Mouse (Mus musculus) liver, postnatal 0 days (tissue): Measurements from ENCODE around the gene Pip5kl1.
A peak's percentile ranks its signal among the peaks of the same experiment; 100 is the strongest.

Experiments used
- CTCF ChIP-seq: sonication (generic); IDR thresholded peaks from 2 replicates; pipeline ENCODE4 v1.5.1; 2016; ENCODE audit warnings: antibody characterized with exemption, low read depth
- EP300 ChIP-seq: IDR thresholded peaks from 2 replicates; pipeline ENCODE4 v1.6.1; 2016; ENCODE audit warnings: antibody characterized with exemption, low read depth, mild to moderate bottlenecking

DNA sequence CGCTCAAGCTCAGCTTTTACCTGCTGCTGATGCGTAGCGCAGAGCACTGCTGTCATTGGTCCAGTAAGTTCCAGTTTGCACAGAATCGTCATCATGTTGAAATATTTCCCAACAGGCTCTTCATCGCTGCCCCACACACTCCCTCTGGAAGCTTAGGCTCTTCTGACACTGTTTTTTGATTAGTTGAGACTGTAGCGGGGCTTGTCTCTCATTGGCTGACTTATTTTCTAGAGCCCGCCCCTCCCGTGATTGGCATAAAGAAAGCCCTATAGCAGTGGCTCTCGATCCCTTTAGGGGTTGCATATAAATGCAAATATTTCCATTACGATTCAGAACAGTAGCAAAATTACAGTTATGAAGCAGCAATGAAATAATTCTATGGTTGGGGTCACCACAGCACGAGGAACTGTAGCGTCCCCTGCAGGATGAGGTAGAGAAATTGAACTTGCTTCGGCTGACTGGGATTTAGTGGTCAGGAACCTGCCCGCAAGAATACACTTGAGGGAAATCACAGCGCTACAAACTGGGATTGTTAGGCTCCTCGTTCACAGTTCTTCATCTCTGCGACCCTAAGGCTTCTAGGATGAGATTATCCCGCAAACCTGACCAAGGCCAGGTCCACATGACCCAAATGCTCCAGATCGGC, 7.0 kb downstream of the Pip5kl1 start:
- TF ChIP-seq CTCF, result peak; percentile 29; the same call in 1 of the 2 replicates
- TF ChIP-seq EP300, result no peak
